Mouse (Mus musculus) heart, postnatal 10 days (tissue): Measurements from ENCODE around the gene Espn. TPM values are rescaled to one million over a fixed set of nuclear protein-coding genes. Genes with fewer than 3 reads are reported as not detected.
A peak's percentile ranks its signal among the peaks of the same experiment; 100 is the strongest.

Source experiments
- DNase-seq, 2 experiments: peaks; one replicate each; pipeline ENCODE4 v3.0.0; 2021
- intact Hi-C: fragments of 180-260 bp; cut with DNase I; formaldehyde crosslinking; loops from one replicate; pipeline ENCODE4 v1.15.1; 2025
- total RNA-seq, 2 experiments: library from RNA; stranded (reverse); gene quantifications; 2 replicates each; pipeline ENCODE4 v1.2.3; 2021

Gene Espn
- total RNA-seq, 2 experiments from 2014 or later, result 1.3 to 1.4 TPM

- DNase-seq, result peak; percentile 87 to 93
- intact Hi-C loops, result no loop called here
These were observed 1.6 kb upstream of the Espn start for GRCm38 (mm10) chr4:152153771-152154177.

- intact Hi-C loops, result no loop called here
- DNase-seq, result no peak
These were observed 663 bp downstream of the Espn start for GRCm38 (mm10) chr4:152151451-152151965.

GRCm38 (mm10) chr4:152150546-152150945, 1.6 kb downstream of the Espn start:
- no peak for DNase-seq
- intact Hi-C loops, result no loop called here

GRCm38 (mm10) chr4:152146033-152146827, 5.9 kb downstream of the Espn start:
- intact Hi-C loops, result no loop called here
- no peak for DNase-seq

- intact Hi-C loops, result no loop called here
- DNase-seq, result no peak
These were observed 6.7 kb downstream of the Espn start for GRCm38 (mm10) chr4:152145473-152145872.

- no peak for DNase-seq
- intact Hi-C loops, result no loop called here
These were observed 8.5 kb downstream of the Espn start for GRCm38 (mm10) chr4:152143632-152144031.

- no peak for DNase-seq
- intact Hi-C loops, result no loop called here
These were observed 10.5 kb downstream of the Espn start for GRCm38 (mm10) chr4:152141521-152142135.

GRCm38 (mm10) chr4:152140441-152140840, 11.7 kb downstream of the Espn start:
- DNase-seq, result peak; percentile 45 to 73
- intact Hi-C loops, result no loop called here

- intact Hi-C loops, result no loop called here
- DNase-seq, result peak; percentile 89 to 93
These were observed 13.5 kb downstream of the Espn start for GRCm38 (mm10) chr4:152138497-152139260.

GRCm38 (mm10) chr4:152136876-152137250, 15.3 kb downstream of the Espn start:
- no peak for DNase-seq
- intact Hi-C loops, result no loop called here

GRCm38 (mm10) chr4:152136112-152136875, 15.9 kb downstream of the Espn start:
- intact Hi-C loops, result no loop called here
- peak in 1 of 2 experiments; percentile 58 for DNase-seq

- intact Hi-C loops, result no loop called here
- DNase-seq, result no peak
These were observed 16.8 kb downstream of the Espn start for GRCm38 (mm10) chr4:152135363-152135762.

- peak; percentile 50 to 70 for DNase-seq
These were observed 17.7 kb downstream of the Espn start for GRCm38 (mm10) chr4:152134507-152134906.

GRCm38 (mm10) chr4:152133213-152133612, 19.0 kb downstream of the Espn start:
- intact Hi-C loops, result no loop called here
- no peak for DNase-seq

More at GRCm38 (mm10) chr4:152134507-152134906, 17.7 kb downstream of the Espn start:
- intact Hi-C loops, result no loop called here

- no peak for DNase-seq
- intact Hi-C loops, result no loop called here
These were observed 19.4 kb downstream of the Espn start for GRCm38 (mm10) chr4:152132772-152133169.

- intact Hi-C loops, result no loop called here
These were observed 20.1 kb downstream of the Espn start for GRCm38 (mm10) chr4:152131809-152132771.

GRCm38 (mm10) chr4:152130771-152131653, 21.2 kb downstream of the Espn start:
- DNase-seq, result peak; percentile 68 to 74
- intact Hi-C loops, result no loop called here

More at GRCm38 (mm10) chr4:152131809-152132771, 20.1 kb downstream of the Espn start:
- no peak for DNase-seq

- intact Hi-C loops, result no loop called here
- DNase-seq, result no peak
These were observed 22.7 kb downstream of the Espn start for GRCm38 (mm10) chr4:152129395-152129930.
